Mouse (Mus musculus) testis, adult 2 months (tissue): ENCODE data around the gene Gm15517.

Experiments
- CTCF ChIP-seq: fragments of 200-500 bp; IDR thresholded peaks from 2 replicates; pipeline ENCODE4 v1.5.1; 2012; ENCODE audit warnings: low read depth, mild to moderate bottlenecking, inconsistent platforms, low read length, moderate library complexity; ENCODE audit not compliant: control insufficient read depth, insufficient read depth, insufficient replicate concordance
- POLR2A ChIP-seq: fragments of 200-500 bp; IDR thresholded peaks from 2 replicates; pipeline ENCODE4 v1.6.1; 2012; ENCODE audit warnings: low read depth, mild to moderate bottlenecking, inconsistent platforms, low read length, moderate library complexity; ENCODE audit not compliant: control insufficient read depth

DNA sequence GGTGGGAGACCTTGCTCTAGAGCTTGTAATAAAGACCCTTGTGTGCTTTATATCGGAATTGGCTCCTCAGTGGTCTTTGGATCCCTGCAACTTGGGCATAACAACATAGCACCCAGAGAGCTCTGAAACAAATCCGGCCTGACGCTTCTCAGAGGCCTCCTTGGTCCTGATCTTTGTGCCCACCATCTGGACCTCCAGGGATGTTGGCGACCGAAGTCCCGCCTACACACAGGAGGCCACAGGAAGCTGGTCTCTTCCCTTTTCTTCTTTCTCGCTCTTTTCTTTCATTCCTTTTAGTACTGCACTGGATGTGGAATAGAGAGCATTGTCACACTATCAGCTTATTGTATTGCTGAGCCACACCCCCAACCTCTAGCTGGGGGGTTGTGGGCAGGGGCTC lies 12.2 kb downstream of the Gm15517 start:
- TF ChIP-seq CTCF (no peak), POLR2A (no peak)
